Mouse (Mus musculus): ENCODE results near the gene Myf6.

DNA sequence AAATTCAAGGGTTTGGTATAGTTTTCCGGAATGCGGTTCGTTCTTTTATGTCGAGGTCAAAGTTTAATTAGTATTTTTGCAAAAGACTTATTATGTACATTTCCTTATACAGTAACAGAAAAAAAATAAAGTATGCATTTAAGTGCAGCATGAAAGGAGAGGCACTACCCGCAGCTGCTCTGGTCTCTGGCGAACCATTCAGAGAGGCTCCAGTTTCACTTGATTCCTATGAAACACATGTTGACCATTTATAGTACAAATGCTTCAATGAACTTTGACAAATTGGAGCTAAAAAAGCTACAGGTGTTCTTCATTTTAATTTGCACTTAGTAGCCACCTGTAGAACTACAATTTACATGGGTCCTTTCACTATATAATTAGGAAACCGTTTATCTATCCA lies 20.2 kb upstream of the Myf6 start:
- TF ChIP-seq POLR2A (IDR thresholded peaks at IDR 0.05; ENCODE audit: low read depth, low read length) (no peak), JUND (conservative IDR thresholded peaks at IDR 0.05; ENCODE audit: low read depth, low read length) (no peak), TCF12 (IDR thresholded peaks at IDR 0.05; ENCODE audit: low read depth, low read length) (no peak), ZMIZ1 (IDR thresholded peaks at IDR 0.05; ENCODE audit: low read depth, low read length) (no peak), JUN (IDR thresholded peaks at IDR 0.05; ENCODE audit: insufficient read depth, low read depth, low read length) (no peak), CTCF (conservative IDR thresholded peaks at IDR 0.05 in 1 of 2, IDR thresholded peaks at IDR 0.05 in 1 of 2; ENCODE audit: low read depth in 2 of 2, low read length in 2 of 2) (no peak), ZC3H11A (IDR thresholded peaks at IDR 0.05; ENCODE audit: low read depth, low read length) (no peak), GABPA (IDR thresholded peaks at IDR 0.05; ENCODE audit: insufficient replicate concordance, low read depth, low read length) (no peak), EP300 (IDR thresholded peaks at IDR 0.05; ENCODE audit: low read length) (no peak), USF1 (IDR thresholded peaks at IDR 0.05; ENCODE audit: low read depth, low read length) (no peak), MYC (IDR thresholded peaks at IDR 0.05; ENCODE audit: low read depth, low read length) (no peak), ZNF384 (IDR thresholded peaks at IDR 0.05; ENCODE audit: low read depth, low read length) (no peak)
